Mouse (Mus musculus) thymus, postnatal 25 days (tissue): ENCODE data around the gene Pdgfc.
"Not testable (repeated sequence)": the region's sequence is repeated elsewhere in the genome, so short reads cannot be mapped to it uniquely, and the experiment has no call there.

Source experiments
- DNase-seq: peaks from one replicate; pipeline ENCODE4 v3.0.0; 2022

Pdgfc gene

GRCm38 (mm10) chr3:81046652-81047607 is 10.7 kb downstream of the Pdgfc start:
- DNase-seq, result no peak

GRCm38 (mm10) chr3:81051522-81051921 is 15.3 kb downstream of the Pdgfc start:
- DNase-seq, result no peak

GRCm38 (mm10) chr3:81052422-81052821 is 16.2 kb downstream of the Pdgfc start:
- no peak for DNase-seq

GRCm38 (mm10) chr3:81054074-81054473 is 17.9 kb downstream of the Pdgfc start:
- DNase-seq, result no peak

- no peak for DNase-seq
These were observed 21.5 kb downstream of the Pdgfc start for GRCm38 (mm10) chr3:81057719-81058118.

- DNase-seq, result no peak
These were observed 22.4 kb downstream of the Pdgfc start for GRCm38 (mm10) chr3:81058527-81059031.

- DNase-seq, result no peak
These were observed 32.3 kb downstream of the Pdgfc start for GRCm38 (mm10) chr3:81068550-81068949.

- DNase-seq, result no peak
These were observed 64.9 kb downstream of the Pdgfc start for GRCm38 (mm10) chr3:81101136-81101535.

GRCm38 (mm10) chr3:81102158-81102876 is 66.1 kb downstream of the Pdgfc start:
- DNase-seq, result no peak

GRCm38 (mm10) chr3:81102877-81103420 is 66.7 kb downstream of the Pdgfc start:
- DNase-seq, result no peak

- DNase-seq, result no peak
These were observed 71.3 kb downstream of the Pdgfc start for GRCm38 (mm10) chr3:81107515-81107914.

GRCm38 (mm10) chr3:81110968-81111367 is 74.8 kb downstream of the Pdgfc start:
- DNase-seq, result no peak

GRCm38 (mm10) chr3:81112892-81113291 is 76.7 kb downstream of the Pdgfc start:
- DNase-seq, result no peak

- no peak for DNase-seq
These were observed 84.4 kb downstream of the Pdgfc start for GRCm38 (mm10) chr3:81120664-81121063.

GRCm38 (mm10) chr3:81121731-81122130 is 85.5 kb downstream of the Pdgfc start:
- DNase-seq, result no peak

GRCm38 (mm10) chr3:81123461-81123860 is 87.2 kb downstream of the Pdgfc start:
- DNase-seq, result no peak

GRCm38 (mm10) chr3:81127013-81127412 is 90.8 kb downstream of the Pdgfc start:
- no peak for DNase-seq

GRCm38 (mm10) chr3:81136985-81137384 is 100.8 kb downstream of the Pdgfc start:
- DNase-seq, result no peak

- DNase-seq, result not testable (repeated sequence)
These were observed 101.8 kb downstream of the Pdgfc start for GRCm38 (mm10) chr3:81138030-81138429.

GRCm38 (mm10) chr3:81143730-81144129 is 107.5 kb downstream of the Pdgfc start:
- DNase-seq, result no peak

GRCm38 (mm10) chr3:81149109-81149521 is 112.9 kb downstream of the Pdgfc start:
- no peak for DNase-seq

GRCm38 (mm10) chr3:81150228-81150627 is 114.0 kb downstream of the Pdgfc start:
- no peak for DNase-seq

GRCm38 (mm10) chr3:81154420-81154819 is 118.2 kb downstream of the Pdgfc start:
- no peak for DNase-seq
